Mouse (Mus musculus) limb, embryonic 12.5 days (tissue): Measurements from ENCODE around the gene Zfp410. TPM values are rescaled to one million over a fixed set of nuclear protein-coding genes. Genes with fewer than 3 reads are reported as not detected.
"Not testable (repeated sequence)": the region's sequence is repeated elsewhere in the genome, so short reads cannot be mapped to it uniquely, and the experiment has no call there.

Source experiments
- ATAC-seq: fragments of 200-750 bp; cut with Nextera tagmentation; 2 replicates; pipeline ENCODE4 v1.8.0; 2017; ENCODE audit warnings: low read depth, moderate TSS enrichment; ENCODE audit not compliant: insufficient number of reproducible peaks, insufficient read depth, low FRiP score, low TSS enrichment
- H3K27ac ChIP-seq: fragments of 300-500 bp; sonication (generic); 2 replicates; pipeline ENCODE4 v1.5.1; 2016; ENCODE audit warnings: mild to moderate bottlenecking, moderate library complexity
- H3K27me3 ChIP-seq: fragments of 300-500 bp; sonication (generic); 2 replicates; pipeline ENCODE4 v1.6.1; 2016; ENCODE audit warnings: mild to moderate bottlenecking, moderate library complexity
- H3K36me3 ChIP-seq: fragments of 300-500 bp; sonication (generic); 2 replicates; pipeline ENCODE4 v1.6.1; 2016; ENCODE audit warnings: mild to moderate bottlenecking, moderate library complexity
- H3K4me1 ChIP-seq: fragments of 300-500 bp; sonication (generic); replicated peaks from 2 replicates; pipeline ENCODE4 v1.6.1; 2016
- H3K4me2 ChIP-seq: fragments of 300-500 bp; sonication (generic); 2 replicates; pipeline ENCODE4 v1.6.1; 2016; ENCODE audit warnings: mild to moderate bottlenecking, moderate library complexity
- H3K4me3 ChIP-seq: fragments of 300-500 bp; sonication (generic); replicated peaks from 2 replicates; pipeline ENCODE4 v1.5.1; 2016; ENCODE audit warnings: mild to moderate bottlenecking
- H3K9ac ChIP-seq: fragments of 300-500 bp; sonication (generic); replicated peaks from 2 replicates; pipeline ENCODE4 v1.6.1; 2016; ENCODE audit warnings: mild to moderate bottlenecking, moderate library complexity
- H3K9me3 ChIP-seq: fragments of 300-500 bp; sonication (generic); 2 replicates; pipeline ENCODE4 v1.6.1; 2016; ENCODE audit warnings: mild to moderate bottlenecking, moderate library complexity
- WGBS: fragments of 180-500 bp; shearing (Covaris S2); methylation state at CpG from one replicate; pipeline ENCODE4 v1.1.7; 2016; 5-methylcytosine and 5-hydroxymethylcytosine counted together
- polyA plus RNA-seq: library from polyadenylated mRNA; unstranded; fragments of >200 nt; fragmentation: Nextera tagmentation; extraction: Ambion mirVana; gene quantifications from 2 replicates; pipeline ENCODE4 v1.2.1, GENCODE M21; 2016

The Zfp410 gene
- polyA plus RNA-seq, 1 experiment from 2014 or later: 114 TPM

GRCm38 (mm10) chr12:84288461-84288860 lies 28.2 kb upstream of the Zfp410 start:
- H3K9ac ChIP-seq: no peak overlapping the region
- H3K4me3 ChIP-seq: no peak overlapping the region
- peaks cover 8% of the 10 kb centered on the region; the same call in 1 of the 2 replicates for H3K36me3 ChIP-seq
- no peaks in the 10 kb centered on the region for H3K9me3 ChIP-seq
- no peaks in the 10 kb centered on the region; the same call in 1 of the 2 replicates for H3K27me3 ChIP-seq
- peaks cover 13% of the 10 kb centered on the region; the same call in 1 of the 2 replicates for H3K4me1 ChIP-seq
- WGBS: 58% methylated on average over 3 of the region's 3 CpGs
- no peak overlapping the region for H3K27ac ChIP-seq
- ATAC-seq: no peak
- H3K4me2 ChIP-seq: no peak overlapping the region

GRCm38 (mm10) chr12:84297851-84298250 lies 18.8 kb upstream of the Zfp410 start:
- no peak for ATAC-seq
- no peak overlapping the region for H3K4me2 ChIP-seq
- no peak overlapping the region for H3K4me3 ChIP-seq
- no peaks in the 10 kb centered on the region for H3K4me1 ChIP-seq
- 94% methylated on average over 6 of the region's 6 CpGs for WGBS
- H3K9me3 ChIP-seq: no peaks in the 10 kb centered on the region
- H3K36me3 ChIP-seq: peaks cover 27% of the 10 kb centered on the region
- no peak overlapping the region for H3K9ac ChIP-seq
- no peaks in the 10 kb centered on the region for H3K27me3 ChIP-seq
- H3K27ac ChIP-seq: no peak overlapping the region

- Histone ChIP-seq H3K9ac (no peak overlapping the region), H3K27me3 (no peaks in the 10 kb centered on the region), H3K9me3 (no peaks in the 10 kb centered on the region), H3K36me3 (peaks cover 16% of the 10 kb centered on the region), H3K4me3 (no peak overlapping the region), H3K4me1 (no peaks in the 10 kb centered on the region), H3K27ac (no peak overlapping the region), H3K4me2 (no peak overlapping the region)
- WGBS: 93% methylated on average over 2 of the region's 2 CpGs
- no peak for ATAC-seq
Measured at GRCm38 (mm10) chr12:84299265-84299664, 17.4 kb upstream of the Zfp410 start.

- no peak overlapping the region for H3K4me2 ChIP-seq
- H3K4me1 ChIP-seq: no peaks in the 10 kb centered on the region
- no peak overlapping the region for H3K4me3 ChIP-seq
- no peaks in the 10 kb centered on the region for H3K27me3 ChIP-seq
- no peak overlapping the region for H3K9ac ChIP-seq
- H3K27ac ChIP-seq: no peak overlapping the region
- ATAC-seq: no peak
- H3K36me3 ChIP-seq: peaks cover 8% of the 10 kb centered on the region; the same call in 1 of the 2 replicates
- H3K9me3 ChIP-seq: no peaks in the 10 kb centered on the region
- WGBS: 90% methylated on average over 5 of the region's 5 CpGs
Measured at GRCm38 (mm10) chr12:84304101-84304500, 12.6 kb upstream of the Zfp410 start.

- Histone ChIP-seq H3K4me2 (no peak overlapping the region), H3K27ac (no peak overlapping the region), H3K36me3 (peaks cover 8% of the 10 kb centered on the region; the same call in 1 of the 2 replicates), H3K9ac (no peak overlapping the region), H3K4me1 (no peaks in the 10 kb centered on the region), H3K9me3 (no peaks in the 10 kb centered on the region), H3K27me3 (no peaks in the 10 kb centered on the region), H3K4me3 (no peak overlapping the region)
- no peak for ATAC-seq
- WGBS: 91% methylated on average over 1 of the region's 1 CpGs
Measured at GRCm38 (mm10) chr12:84304554-84304953, 12.1 kb upstream of the Zfp410 start.

GRCm38 (mm10) chr12:84311306-84311705 lies 5.3 kb upstream of the Zfp410 start:
- H3K9ac ChIP-seq: no peak overlapping the region
- ATAC-seq: no peak
- no peaks in the 10 kb centered on the region for H3K27me3 ChIP-seq
- H3K4me2 ChIP-seq: no peak overlapping the region
- no peaks in the 10 kb centered on the region for H3K9me3 ChIP-seq
- H3K4me1 ChIP-seq: peaks cover 5% of the 10 kb centered on the region; the same call in 1 of the 2 replicates
- no peak overlapping the region for H3K27ac ChIP-seq
- 85% methylated on average over 3 of the region's 5 CpGs for WGBS
- no peaks in the 10 kb centered on the region for H3K36me3 ChIP-seq
- no peak overlapping the region for H3K4me3 ChIP-seq

- Histone ChIP-seq H3K9me3 (no peaks in the 10 kb centered on the region), H3K36me3 (peaks cover 4% of the 10 kb centered on the region; the same call in 1 of the 2 replicates), H3K27ac (peak overlapping the region; percentile 96; the same call in 1 of the 2 replicates), H3K4me1 (peaks cover 18% of the 10 kb centered on the region), H3K9ac (peak overlapping the region; percentile 93), H3K4me3 (peak overlapping the region; percentile 98), H3K4me2 (peak overlapping the region; percentile 82), H3K27me3 (no peaks in the 10 kb centered on the region)
- 0 out of 2 replicates have a peak, but pooled peaks have one; percentile 6 for ATAC-seq
- 49% methylated on average over 7 of the region's 7 CpGs for WGBS
Measured at GRCm38 (mm10) chr12:84316006-84316405, 646 bp upstream of the Zfp410 start.

- no peaks in the 10 kb centered on the region for H3K4me1 ChIP-seq
- WGBS: 79% methylated on average over 4 of the region's 4 CpGs
- no peak overlapping the region for H3K4me2 ChIP-seq
- peaks cover 78% of the 10 kb centered on the region for H3K36me3 ChIP-seq
- H3K27me3 ChIP-seq: no peaks in the 10 kb centered on the region
- no peaks in the 10 kb centered on the region for H3K9me3 ChIP-seq
- no peak overlapping the region for H3K4me3 ChIP-seq
- H3K27ac ChIP-seq: no peak overlapping the region
- H3K9ac ChIP-seq: no peak overlapping the region
- no peak for ATAC-seq
Measured at GRCm38 (mm10) chr12:84327111-84327512, 10.5 kb downstream of the Zfp410 start.

GRCm38 (mm10) chr12:84336963-84337625 lies 20.4 kb downstream of the Zfp410 start:
- H3K4me3 ChIP-seq: no peak overlapping the region
- 94% methylated on average over 11 of the region's 11 CpGs for WGBS
- no peaks in the 10 kb centered on the region for H3K9me3 ChIP-seq
- no peak for ATAC-seq
- H3K4me1 ChIP-seq: no peaks in the 10 kb centered on the region
- peaks cover 94% of the 10 kb centered on the region for H3K36me3 ChIP-seq
- no peaks in the 10 kb centered on the region for H3K27me3 ChIP-seq
- H3K9ac ChIP-seq: no peak overlapping the region
- no peak overlapping the region for H3K27ac ChIP-seq
- no peak overlapping the region for H3K4me2 ChIP-seq

- H3K4me1 ChIP-seq: no peaks in the 10 kb centered on the region
- 58% methylated on average over 2 of the region's 2 CpGs for WGBS
- peaks cover 50% of the 10 kb centered on the region for H3K36me3 ChIP-seq
Measured at GRCm38 (mm10) chr12:84347192-84347591, 30.5 kb downstream of the Zfp410 start.

GRCm38 (mm10) chr12:84358699-84359098 lies 42.0 kb downstream of the Zfp410 start:
- ATAC-seq, H3K9ac ChIP-seq, H3K4me2 ChIP-seq, H3K4me3 ChIP-seq, H3K9me3 ChIP-seq, H3K27ac ChIP-seq, H3K27me3 ChIP-seq: not testable (repeated sequence)
- peaks cover 13% of the 10 kb centered on the region for H3K4me1 ChIP-seq
- WGBS: 87% methylated on average over 2 of the region's 2 CpGs
- H3K36me3 ChIP-seq: peaks cover 24% of the 10 kb centered on the region

More at GRCm38 (mm10) chr12:84347192-84347591, 30.5 kb downstream of the Zfp410 start:
- Histone ChIP-seq H3K9me3 (no peaks in the 10 kb centered on the region), H3K4me2 (no peak overlapping the region), H3K27ac (no peak overlapping the region), H3K9ac (no peak overlapping the region), H3K27me3 (no peaks in the 10 kb centered on the region), H3K4me3 (no peak overlapping the region)
- no peak for ATAC-seq
